Mouse (Mus musculus) forebrain, embryonic 14.5 days (tissue): ENCODE measurements at regions not wholly inside any gene's neighbourhood (a gene's known extent, or its start where the extent isn't known, plus 50 kb on each side); places are given as distances from the start of the nearest gene placed in this dataset.

Experiments
- ATAC-seq: fragments of 200-750 bp; cut with Nextera tagmentation; 2 replicates; pipeline ENCODE4 v1.8.0; 2017; ENCODE audit warnings: mild to moderate bottlenecking, moderate library complexity
- DNase-seq: peaks from one replicate; pipeline ENCODE4 v3.0.0-alpha.2; 2015; ENCODE audit warnings: low spot score
- H3K27ac ChIP-seq: fragments of 300-500 bp; sonication (generic); 2 replicates; pipeline ENCODE4 v1.5.1; 2014; ENCODE audit warnings: low read depth, mild to moderate bottlenecking, control low read depth, low read length, moderate library complexity
- H3K27me3 ChIP-seq: fragments of 300-500 bp; sonication (generic); replicated peaks from 2 replicates; pipeline ENCODE4 v1.6.1; 2014; ENCODE audit warnings: low read length, control low read depth, mixed read lengths; ENCODE audit not compliant: control insufficient read depth, insufficient read depth
- H3K36me3 ChIP-seq: fragments of 300-500 bp; sonication (generic); 2 replicates; pipeline ENCODE4 v1.6.1; 2014; ENCODE audit warnings: low read length, control low read depth; ENCODE audit not compliant: control insufficient read depth, insufficient read depth
- H3K4me1 ChIP-seq: fragments of 300-500 bp; sonication (generic); 2 replicates; pipeline ENCODE4 v1.6.1; 2014; ENCODE audit warnings: antibody characterized with exemption, low read length, control low read depth; ENCODE audit not compliant: control insufficient read depth, insufficient read depth
- H3K4me2 ChIP-seq: fragments of 300-500 bp; sonication (generic); 2 replicates; pipeline ENCODE4 v1.6.1; 2014; ENCODE audit warnings: mild to moderate bottlenecking, control low read depth, low read length
- H3K4me3 ChIP-seq: fragments of 300-500 bp; sonication (generic); 2 replicates; pipeline ENCODE4 v1.5.1; 2014; ENCODE audit warnings: low read depth, low read length, control low read depth
- H3K9ac ChIP-seq: fragments of 300-500 bp; sonication (generic); 2 replicates; pipeline ENCODE4 v1.6.1; 2014; ENCODE audit warnings: mild to moderate bottlenecking, low read length, control low read depth, moderate library complexity
- H3K9me3 ChIP-seq: fragments of 300-500 bp; sonication (generic); replicated peaks from 2 replicates; pipeline ENCODE4 v1.6.1; 2016; ENCODE audit warnings: low read length, control low read depth, mixed read lengths; ENCODE audit not compliant: control insufficient read depth
- WGBS: fragments of 180-500 bp; shearing (Covaris S2); extraction: QIAGEN DNeasy Blood & Tissue Kit; methylation state at CpG from one replicate; pipeline ENCODE4 v1.1.7; 2014; 5-methylcytosine and 5-hydroxymethylcytosine counted together

DNA sequence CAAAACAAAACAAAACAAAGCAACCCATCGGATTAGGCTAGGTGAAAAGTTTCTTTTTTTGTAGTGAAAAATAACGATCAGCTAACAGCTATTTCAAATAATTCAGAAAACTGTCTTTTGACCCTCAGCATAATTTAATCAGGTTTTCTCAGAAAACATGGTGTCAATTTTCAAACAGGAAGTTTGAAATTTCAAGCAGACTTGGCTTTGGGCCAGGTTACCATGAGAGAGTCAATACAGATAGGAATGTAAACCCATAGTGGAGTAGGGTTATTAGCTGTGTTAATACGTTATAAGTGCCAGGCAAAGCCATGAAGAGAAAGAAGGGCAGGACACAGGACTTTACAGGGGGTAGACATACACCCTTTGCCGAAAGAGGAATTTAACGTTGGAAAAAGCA, 58.3 kb upstream of the Foxd3 start:
- no peak for DNase-seq

GRCm38 (mm10) chr4:99600741-99601140, 55.4 kb upstream of the Foxd3 start:
- H3K27me3 ChIP-seq = 0 out of 2 replicates have a peak, but pooled peaks cover 10% of the 10 kb centered on the region
- H3K27ac ChIP-seq = no peak overlapping the region
- no peak for ATAC-seq
- WGBS = 46% methylated on average over 10 of the region's 10 CpGs
- DNase-seq = no peak
- H3K9me3 ChIP-seq = no peaks in the 10 kb centered on the region
- no peaks in the 10 kb centered on the region for H3K4me1 ChIP-seq
- H3K4me2 ChIP-seq = no peak overlapping the region
- H3K36me3 ChIP-seq = no peaks in the 10 kb centered on the region
- H3K9ac ChIP-seq = no peak overlapping the region
- H3K4me3 ChIP-seq = no peak overlapping the region

More for the DNA sequence above, 58.3 kb upstream of the Foxd3 start:
- ATAC-seq = no peak
- WGBS = 55% methylated on average over 5 of the region's 5 CpGs
- peaks cover 8% of the 10 kb centered on the region; the same call in 1 of the 2 replicates for H3K27me3 ChIP-seq
- H3K36me3 ChIP-seq = no peaks in the 10 kb centered on the region
- H3K4me2 ChIP-seq = no peak overlapping the region
- no peaks in the 10 kb centered on the region for H3K9me3 ChIP-seq
- H3K4me3 ChIP-seq = no peak overlapping the region
- no peaks in the 10 kb centered on the region for H3K4me1 ChIP-seq
- no peak overlapping the region for H3K27ac ChIP-seq
- H3K9ac ChIP-seq = no peak overlapping the region

DNA sequence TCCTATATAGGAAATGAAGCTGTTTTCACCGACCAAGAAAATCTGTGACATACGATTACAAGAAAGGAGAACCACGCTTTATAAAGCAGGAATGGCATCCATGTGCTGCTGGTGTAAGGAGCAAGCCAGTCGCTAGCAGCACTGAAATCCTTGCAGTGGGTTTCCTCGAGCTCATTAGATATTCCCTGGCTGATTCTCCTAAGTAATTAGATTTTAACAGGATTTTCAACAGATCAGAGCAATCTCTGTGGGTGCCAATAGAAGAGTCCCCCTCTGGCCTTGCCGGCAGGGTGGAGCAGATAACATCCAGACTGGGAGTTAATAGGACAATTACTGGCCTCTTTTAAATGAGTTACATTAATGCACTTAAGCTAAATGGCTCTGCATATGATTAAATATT, 54.6 kb upstream of the Foxd3 start:
- DNase-seq = peak; percentile 45
- H3K4me3 ChIP-seq = no peak overlapping the region
- 12% methylated on average over 6 of the region's 6 CpGs for WGBS
- H3K27me3 ChIP-seq = 0 out of 2 replicates have a peak, but pooled peaks cover 10% of the 10 kb centered on the region
- H3K4me1 ChIP-seq = no peaks in the 10 kb centered on the region
- no peak overlapping the region for H3K4me2 ChIP-seq
- no peak; the same call in 1 of the 2 replicates for ATAC-seq
- H3K9ac ChIP-seq = no peak overlapping the region
- H3K36me3 ChIP-seq = no peaks in the 10 kb centered on the region
- H3K9me3 ChIP-seq = no peaks in the 10 kb centered on the region
- no peak overlapping the region for H3K27ac ChIP-seq
